Comparison of ENCODE assay signal across 16 mouse cellular contexts in the genomic region with DNA sequence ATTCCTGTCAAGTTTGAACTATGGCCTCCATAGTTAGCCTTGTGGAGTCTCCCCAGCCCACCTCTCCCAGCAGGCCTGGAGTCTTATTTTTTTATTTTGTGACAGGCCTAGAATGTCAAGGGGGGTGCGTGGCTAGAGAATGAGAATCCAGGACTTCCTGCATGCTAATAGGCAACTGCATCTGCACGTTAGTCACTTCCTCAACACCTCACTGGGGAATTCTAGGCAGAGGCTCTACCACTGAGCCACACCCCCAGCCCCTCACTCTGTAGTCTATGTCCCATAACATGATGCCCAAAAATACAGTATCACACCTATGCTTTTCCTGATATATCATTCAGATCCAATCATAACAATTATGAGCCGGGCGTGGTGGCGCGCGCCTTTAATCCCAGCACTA. TPM values are rescaled to one million over a fixed set of nuclear protein-coding genes. Genes with fewer than 3 reads are reported as not detected.
DNase-seq lines count a peak whose midpoint lies in the region; ATAC-seq and TF ChIP-seq lines count a peak whose summit lies in the region.
"Had no signal": no experiment of that assay in that cellular context is flagged by ENCODE, and none has a peak within 500 bp of the region (broad histone marks: within the 10 kb centered on the region; RNA-seq: fewer than 3 reads in every experiment).

No protein-coding gene starts in this region.

- peak overlapping the region; percentile 8; the same call in 1 of the 2 replicates for H3K27ac ChIP-seq in embryonic facial prominence, embryonic 15.5 days (replicated peaks)
- H3K27ac ChIP-seq in embryonic facial prominence, embryonic 10.5 days (replicated peaks) = no peak overlapping the region
- H3K27ac ChIP-seq in lung, embryonic 15.5 days = peak overlapping the region; percentile 32; the same call in 1 of the 2 replicates
- peak overlapping the region; percentile 74 for H3K27ac ChIP-seq in forebrain, postnatal 0 days (ENCODE audit: low read depth, low read length)
- H3K27ac ChIP-seq in neural tube, embryonic 13.5 days (replicated peaks) = peak overlapping the region; percentile 78
- no peak overlapping the region for H3K27ac ChIP-seq in stomach, postnatal 0 days (replicated peaks)
- H3K27ac ChIP-seq: stomach, embryonic 15.5 days had no signal

- TF ChIP-seq CTCF in forebrain, postnatal 0 days (IDR thresholded peaks at IDR 0.05; ENCODE audit: low read depth) = no peak
- no peak for TF ChIP-seq CTCF in stomach, postnatal 0 days (IDR thresholded peaks at IDR 0.05; ENCODE audit: low read depth)

- H3K9me3 ChIP-seq in embryonic facial prominence, embryonic 15.5 days (replicated peaks) = no peaks in the 10 kb centered on the region
- peaks cover 2% of the 10 kb centered on the region; the same call in 1 of the 2 replicates for H3K9me3 ChIP-seq in embryonic facial prominence, embryonic 10.5 days
- no peaks in the 10 kb centered on the region for H3K9me3 ChIP-seq in lung, embryonic 15.5 days
- no peaks in the 10 kb centered on the region for H3K9me3 ChIP-seq in forebrain, postnatal 0 days (ENCODE audit: low read length)
- H3K9me3 ChIP-seq in neural tube, embryonic 13.5 days = no peaks in the 10 kb centered on the region
- H3K9me3 ChIP-seq in stomach, postnatal 0 days (ENCODE audit: control insufficient read depth, low read length) = no peaks in the 10 kb centered on the region
- H3K9me3 ChIP-seq: stomach, embryonic 15.5 days had no signal

- no peak for DNase-seq in embryonic facial prominence, embryonic 10.5 days (ENCODE audit: low spot score)
- DNase-seq in lung, postnatal 36 days = no peak
- no peak for DNase-seq in forebrain, postnatal 0 days
- no peak for DNase-seq in stomach, postnatal 0 days (ENCODE audit: low spot score)
- DNase-seq in thymus, postnatal 4 days = no peak
- DNase-seq: spleen, adult 18-20 months had no signal

- ATAC-seq in embryonic facial prominence, embryonic 15.5 days (ENCODE audit: insufficient number of reproducible peaks, low FRiP score, low TSS enrichment, low read depth) = no peak
- ATAC-seq in lung, embryonic 15.5 days (ENCODE audit: borderline replicate concordance, extremely low read depth, low FRiP score, low TSS enrichment) = no peak
- no peak for ATAC-seq in forebrain, postnatal 0 days
- ATAC-seq in neural tube, embryonic 13.5 days (ENCODE audit: low read depth) = no peak
- no peak for ATAC-seq in stomach, postnatal 0 days (ENCODE audit: low FRiP score, low TSS enrichment)
- ATAC-seq: activated CD4-positive, CD25-positive, alpha-beta regulatory T cell, adult 4 months had no signal

- peaks cover 34% of the 10 kb centered on the region for H3K27me3 ChIP-seq in embryonic facial prominence, embryonic 15.5 days
- peaks cover 61% of the 10 kb centered on the region for H3K27me3 ChIP-seq in embryonic facial prominence, embryonic 10.5 days (replicated peaks; ENCODE audit: low read depth, poor library complexity, severe bottlenecking)
- H3K27me3 ChIP-seq in lung, embryonic 15.5 days = peaks cover 35% of the 10 kb centered on the region
- peaks cover 7% of the 10 kb centered on the region; the same call in 1 of the 2 replicates for H3K27me3 ChIP-seq in forebrain, postnatal 0 days (ENCODE audit: insufficient read depth, low read length)
- peaks cover 48% of the 10 kb centered on the region for H3K27me3 ChIP-seq in neural tube, embryonic 13.5 days
- no peaks in the 10 kb centered on the region for H3K27me3 ChIP-seq in stomach, postnatal 0 days (ENCODE audit: control insufficient read depth, insufficient read depth, low read length)

- peaks cover 36% of the 10 kb centered on the region for H3K4me1 ChIP-seq in embryonic facial prominence, embryonic 15.5 days
- H3K4me1 ChIP-seq in embryonic facial prominence, embryonic 10.5 days = peaks cover 25% of the 10 kb centered on the region
- H3K4me1 ChIP-seq in lung, embryonic 15.5 days = peaks cover 32% of the 10 kb centered on the region
- peaks cover 16% of the 10 kb centered on the region for H3K4me1 ChIP-seq in forebrain, postnatal 0 days (ENCODE audit: insufficient read depth)
- H3K4me1 ChIP-seq in neural tube, embryonic 13.5 days (replicated peaks) = peaks cover 41% of the 10 kb centered on the region
- H3K4me1 ChIP-seq in stomach, postnatal 0 days (replicated peaks; ENCODE audit: control insufficient read depth, insufficient read depth) = peaks cover 6% of the 10 kb centered on the region; the same call in 1 of the 2 replicates

- WGBS in embryonic facial prominence, embryonic 15.5 days = 88% methylated on average over 7 of the region's 7 CpGs
- 89% methylated on average over 7 of the region's 7 CpGs for WGBS in embryonic facial prominence, embryonic 10.5 days
- 88% methylated on average over 7 of the region's 7 CpGs for WGBS in lung, embryonic 15.5 days
- WGBS in forebrain, postnatal 0 days = 81% methylated on average over 7 of the region's 7 CpGs
- WGBS in neural tube, embryonic 13.5 days = 89% methylated on average over 7 of the region's 7 CpGs
- 94% methylated on average over 7 of the region's 7 CpGs for WGBS in stomach, postnatal 0 days

- no peak overlapping the region for H3K4me2 ChIP-seq in embryonic facial prominence, embryonic 15.5 days (replicated peaks)
- no peak overlapping the region for H3K4me2 ChIP-seq in lung, embryonic 15.5 days
- no peak overlapping the region for H3K4me2 ChIP-seq in forebrain, postnatal 0 days (ENCODE audit: low read depth)
- H3K4me2 ChIP-seq in neural tube, embryonic 13.5 days = no peak overlapping the region
- H3K4me2 ChIP-seq in stomach, postnatal 0 days (replicated peaks; ENCODE audit: low read depth) = no peak overlapping the region
- H3K4me2 ChIP-seq: liver, embryonic 11.5 days; lung, embryonic 14.5 days; stomach, embryonic 15.5 days had no signal

- H3K4me3 ChIP-seq in embryonic facial prominence, embryonic 15.5 days (replicated peaks) = no peak overlapping the region
- no peak overlapping the region for H3K4me3 ChIP-seq in embryonic facial prominence, embryonic 10.5 days
- H3K4me3 ChIP-seq in lung, embryonic 15.5 days = no peak overlapping the region
- H3K4me3 ChIP-seq in forebrain, postnatal 0 days (ENCODE audit: low read depth, low read length) = no peak overlapping the region
- H3K4me3 ChIP-seq in neural tube, embryonic 13.5 days = no peak overlapping the region
- H3K4me3 ChIP-seq in stomach, postnatal 0 days (ENCODE audit: low read depth, low read length) = no peak overlapping the region
- H3K4me3 ChIP-seq: stomach, embryonic 15.5 days had no signal

- H3K9ac ChIP-seq in embryonic facial prominence, embryonic 15.5 days = no peak overlapping the region
- no peak overlapping the region for H3K9ac ChIP-seq in lung, embryonic 15.5 days
- H3K9ac ChIP-seq in forebrain, postnatal 0 days = no peak overlapping the region
- no peak overlapping the region for H3K9ac ChIP-seq in neural tube, embryonic 13.5 days
- H3K9ac ChIP-seq in stomach, postnatal 0 days (ENCODE audit: low read length) = no peak overlapping the region
- H3K9ac ChIP-seq: lung, embryonic 14.5 days; stomach, embryonic 15.5 days had no signal

- no peaks in the 10 kb centered on the region for H3K36me3 ChIP-seq in embryonic facial prominence, embryonic 15.5 days
- H3K36me3 ChIP-seq in embryonic facial prominence, embryonic 10.5 days (replicated peaks) = no peaks in the 10 kb centered on the region
- H3K36me3 ChIP-seq in lung, embryonic 15.5 days = no peaks in the 10 kb centered on the region
- no peaks in the 10 kb centered on the region for H3K36me3 ChIP-seq in forebrain, postnatal 0 days (ENCODE audit: insufficient read depth)
- H3K36me3 ChIP-seq in neural tube, embryonic 13.5 days = no peaks in the 10 kb centered on the region
- H3K36me3 ChIP-seq in stomach, postnatal 0 days (ENCODE audit: control insufficient read depth, insufficient read depth, low read length) = no peaks in the 10 kb centered on the region
- H3K36me3 ChIP-seq: stomach, embryonic 15.5 days had no signal

- no peak for TF ChIP-seq EP300 in stomach, postnatal 0 days (optimal IDR thresholded peaks at IDR 0.05)

RNA-seq across cellular contexts. Expression of gene Tmem91, which starts 2.0 kb away (rescaled TPM):
- 3.2 and 3.4 TPM in 2 replicates for polyA plus RNA-seq in embryonic facial prominence, embryonic 15.5 days (2015; fragmentation: Nextera tagmentation; extraction: Ambion mirVana)
- 2.6 and 3.6 TPM in 2 replicates for polyA plus RNA-seq in embryonic facial prominence, embryonic 10.5 days (2016; fragmentation: Nextera tagmentation; extraction: Ambion mirVana)
- polyA plus RNA-seq in lung, embryonic 15.5 days (2015; fragmentation: Nextera tagmentation; extraction: Ambion mirVana) = 2.1 and 2.6 TPM in 2 replicates
- total RNA-seq in forebrain, postnatal 0 days (2014; rRNA removed) = 32.8 and 40.3 TPM in 2 replicates
- 40.9 and 61.4 TPM in 2 replicates for polyA plus RNA-seq in forebrain, postnatal 0 days (2015; fragmentation: Nextera tagmentation; extraction: Ambion mirVana)
- 13.1 and 14.3 TPM in 2 replicates for polyA plus RNA-seq in neural tube, embryonic 13.5 days (2015; fragmentation: Nextera tagmentation; extraction: Ambion mirVana)
- polyA plus RNA-seq in stomach, postnatal 0 days (2015; fragmentation: Nextera tagmentation; extraction: Ambion mirVana) = 0.78 and 0.92 TPM in 2 replicates
- total RNA-seq: adrenal gland, postnatal 36 days; gastrocnemius, adult 18-20 months; heart, postnatal 36 days had no signal

RNA-seq across cellular contexts. Expression of gene B9d2, which starts 3.6 kb away (rescaled TPM):
- polyA plus RNA-seq in embryonic facial prominence, embryonic 15.5 days (2015; fragmentation: Nextera tagmentation; extraction: Ambion mirVana) = 29.0 and 31.3 TPM in 2 replicates
- 33.5 and 34.1 TPM in 2 replicates for polyA plus RNA-seq in embryonic facial prominence, embryonic 10.5 days (2016; fragmentation: Nextera tagmentation; extraction: Ambion mirVana)
- polyA plus RNA-seq in lung, embryonic 15.5 days (2015; fragmentation: Nextera tagmentation; extraction: Ambion mirVana) = 26.8 and 30.9 TPM in 2 replicates
- total RNA-seq in forebrain, postnatal 0 days (2014; rRNA removed) = 15.7 and 15.8 TPM in 2 replicates
- 58.2 and 60.1 TPM in 2 replicates for polyA plus RNA-seq in forebrain, postnatal 0 days (2015; fragmentation: Nextera tagmentation; extraction: Ambion mirVana)
- polyA plus RNA-seq in neural tube, embryonic 13.5 days (2015; fragmentation: Nextera tagmentation; extraction: Ambion mirVana) = 33.6 and 42.6 TPM in 2 replicates
- polyA plus RNA-seq in stomach, postnatal 0 days (2015; fragmentation: Nextera tagmentation; extraction: Ambion mirVana) = 11.6 and 12.5 TPM in 2 replicates

RNA-seq across cellular contexts. Expression of gene Tgfb1, which starts 9.8 kb away (rescaled TPM):
- 4.3 and 4.8 TPM in 2 replicates for polyA plus RNA-seq in embryonic facial prominence, embryonic 15.5 days (2015; fragmentation: Nextera tagmentation; extraction: Ambion mirVana)
- polyA plus RNA-seq in embryonic facial prominence, embryonic 10.5 days (2016; fragmentation: Nextera tagmentation; extraction: Ambion mirVana) = 1.2 and 1.5 TPM in 2 replicates
- polyA plus RNA-seq in lung, embryonic 15.5 days (2015; fragmentation: Nextera tagmentation; extraction: Ambion mirVana) = 2.9 and 3.5 TPM in 2 replicates
- total RNA-seq in forebrain, postnatal 0 days (2014; rRNA removed) = 1.6 and 3.1 TPM in 2 replicates
- polyA plus RNA-seq in forebrain, postnatal 0 days (2015; fragmentation: Nextera tagmentation; extraction: Ambion mirVana) = 0.39 and 0.56 TPM in 2 replicates
- 1.2 and 2.1 TPM in 2 replicates for polyA plus RNA-seq in neural tube, embryonic 13.5 days (2015; fragmentation: Nextera tagmentation; extraction: Ambion mirVana)
- polyA plus RNA-seq in stomach, postnatal 0 days (2015; fragmentation: Nextera tagmentation; extraction: Ambion mirVana) = 1.4 and 1.6 TPM in 2 replicates

RNA-seq across cellular contexts. Expression of gene Exosc5, which starts 18.0 kb away (rescaled TPM):
- 70.1 and 71.3 TPM in 2 replicates for polyA plus RNA-seq in embryonic facial prominence, embryonic 15.5 days (2015; fragmentation: Nextera tagmentation; extraction: Ambion mirVana)
- polyA plus RNA-seq in embryonic facial prominence, embryonic 10.5 days (2016; fragmentation: Nextera tagmentation; extraction: Ambion mirVana) = 93.5 and 101 TPM in 2 replicates
- polyA plus RNA-seq in lung, embryonic 15.5 days (2015; fragmentation: Nextera tagmentation; extraction: Ambion mirVana) = 75.7 and 78.7 TPM in 2 replicates
- total RNA-seq in forebrain, postnatal 0 days (2014; rRNA removed) = 22.9 and 24.9 TPM in 2 replicates
- polyA plus RNA-seq in forebrain, postnatal 0 days (2015; fragmentation: Nextera tagmentation; extraction: Ambion mirVana) = 33.9 and 35.2 TPM in 2 replicates
- polyA plus RNA-seq in neural tube, embryonic 13.5 days (2015; fragmentation: Nextera tagmentation; extraction: Ambion mirVana) = 41.8 and 45.1 TPM in 2 replicates
- 63.8 and 65.1 TPM in 2 replicates for polyA plus RNA-seq in stomach, postnatal 0 days (2015; fragmentation: Nextera tagmentation; extraction: Ambion mirVana)

RNA-seq across cellular contexts. Expression of gene Bckdha, which starts 18.2 kb away (rescaled TPM):
- polyA plus RNA-seq in embryonic facial prominence, embryonic 15.5 days (2015; fragmentation: Nextera tagmentation; extraction: Ambion mirVana) = 55.3 and 64.7 TPM in 2 replicates
- 54.9 and 59.2 TPM in 2 replicates for polyA plus RNA-seq in embryonic facial prominence, embryonic 10.5 days (2016; fragmentation: Nextera tagmentation; extraction: Ambion mirVana)
- 55.9 and 57.0 TPM in 2 replicates for polyA plus RNA-seq in lung, embryonic 15.5 days (2015; fragmentation: Nextera tagmentation; extraction: Ambion mirVana)
- 55.7 and 55.9 TPM in 2 replicates for total RNA-seq in forebrain, postnatal 0 days (2014; rRNA removed)
- polyA plus RNA-seq in forebrain, postnatal 0 days (2015; fragmentation: Nextera tagmentation; extraction: Ambion mirVana) = 57.1 and 58.3 TPM in 2 replicates
- polyA plus RNA-seq in neural tube, embryonic 13.5 days (2015; fragmentation: Nextera tagmentation; extraction: Ambion mirVana) = 45.9 and 50.7 TPM in 2 replicates
- 63.8 and 70.3 TPM in 2 replicates for polyA plus RNA-seq in stomach, postnatal 0 days (2015; fragmentation: Nextera tagmentation; extraction: Ambion mirVana)

Comparison
In these comparisons a context has a peak if more than half of its experiments do, and no peak if none do; other contexts are left out.
1. H3K27ac ChIP-seq: peak in embryonic facial prominence, embryonic 15.5 days (single experiment), lung, embryonic 15.5 days (single experiment), forebrain, postnatal 0 days (single experiment) and neural tube, embryonic 13.5 days (single experiment); none in embryonic facial prominence, embryonic 10.5 days (single experiment) and stomach, postnatal 0 days (single experiment).